Mouse (Mus musculus) ES-E14 (cell line): ENCODE data around the gene Ifi27l2b. TPM values are rescaled to one million over a fixed set of nuclear protein-coding genes. Genes with fewer than 3 reads are reported as not detected.

Source experiments
- DNase-seq: peaks from one replicate; pipeline ENCODE4 v3.0.0-alpha.2; 2013; ENCODE audit warnings: low read depth, low spot score
- H3K27ac ChIP-seq: 2 replicates; pipeline ENCODE4 v1.5.1; 2012; ENCODE audit warnings: low read depth, mild to moderate bottlenecking, low read length, moderate library complexity, mixed read lengths; ENCODE audit not compliant: poor library complexity, insufficient read depth, severe bottlenecking
- H3K36me3 ChIP-seq: 2 replicates; pipeline ENCODE4 v1.6.1; 2012; ENCODE audit warnings: mild to moderate bottlenecking, low read length, moderate library complexity, mixed read lengths; ENCODE audit not compliant: control insufficient read depth, poor library complexity, insufficient read depth, severe bottlenecking
- H3K4me1 ChIP-seq, 2 experiments: fragments of 150-350 bp in 1 of 2; sonication (generic) in 1 of 2; 2 replicates each; pipeline ENCODE4 v1.6.1; 2012; ENCODE audit warnings: low read length in 2 of 2, mild to moderate bottlenecking in 1 of 2, mixed read lengths in 1 of 2; ENCODE audit not compliant: control insufficient read depth in 2 of 2, insufficient read depth in 2 of 2, poor library complexity in 1 of 2
- H3K4me3 ChIP-seq, 2 experiments: fragments of 150-350 bp in 1 of 2; sonication (generic) in 1 of 2; 2 replicates each; pipeline ENCODE4 v1.5.1; 2012; ENCODE audit warnings: low read length in 2 of 2, low read depth in 1 of 2, mild to moderate bottlenecking in 1 of 2, mixed read lengths in 1 of 2; ENCODE audit not compliant: insufficient read depth in 1 of 2, poor library complexity in 1 of 2, severe bottlenecking in 1 of 2
- H3K9ac ChIP-seq: 2 replicates; pipeline ENCODE4 v1.6.1; 2012; ENCODE audit warnings: low read depth, mild to moderate bottlenecking, low read length, mixed read lengths; ENCODE audit not compliant: poor library complexity, insufficient read depth, severe bottlenecking
- H3K9me3 ChIP-seq: fragments of 150-350 bp; sonication (generic); 2 replicates; pipeline ENCODE4 v1.6.1; 2012; ENCODE audit warnings: low read depth, mild to moderate bottlenecking, low read length; ENCODE audit not compliant: control insufficient read depth, insufficient read depth
- CHD2 ChIP-seq: IDR thresholded peaks from 2 replicates; pipeline ENCODE4 v1.6.1; 2014; ENCODE audit warnings: mild to moderate bottlenecking, low read depth, low read length, inconsistent platforms
- HCFC1 ChIP-seq: IDR thresholded peaks from 2 replicates; pipeline ENCODE4 v1.6.1; 2012; ENCODE audit warnings: low read length, inconsistent platforms, borderline replicate concordance; ENCODE audit not compliant: insufficient read depth
- MAFK ChIP-seq: IDR thresholded peaks from 2 replicates; pipeline ENCODE4 v1.6.1; 2014; ENCODE audit warnings: mild to moderate bottlenecking, low read depth, low read length, inconsistent platforms; ENCODE audit not compliant: insufficient read depth
- ZC3H11A ChIP-seq: IDR thresholded peaks from 2 replicates; pipeline ENCODE4 v1.6.1; 2012; ENCODE audit warnings: low read depth, mild to moderate bottlenecking, inconsistent platforms, low read length, borderline replicate concordance
- ZNF384 ChIP-seq: IDR thresholded peaks from 2 replicates; pipeline ENCODE4 v1.6.1; 2012; ENCODE audit warnings: low read depth, low read length, inconsistent platforms
- in situ Hi-C, 2 experiments: fragments of 600-800 bp; cut with MboI; formaldehyde crosslinking; loops; one replicate each; pipeline ENCODE4 v1.15.1; 2025; ENCODE audit warnings: low sequenced_read_pairs in 2 of 2, inconsistent platforms in 1 of 2; ENCODE audit not compliant: unreplicated experiment in 2 of 2
- total RNA-seq: library from RNA; depleted of rRNA; stranded (reverse); fragments of 300-350 nt; gene quantifications from 2 replicates; pipeline ENCODE4 v1.2.3, GENCODE M21; 2012

Ifi27l2b gene
- total RNA-seq, 1 experiment: 0.58 TPM

DNA sequence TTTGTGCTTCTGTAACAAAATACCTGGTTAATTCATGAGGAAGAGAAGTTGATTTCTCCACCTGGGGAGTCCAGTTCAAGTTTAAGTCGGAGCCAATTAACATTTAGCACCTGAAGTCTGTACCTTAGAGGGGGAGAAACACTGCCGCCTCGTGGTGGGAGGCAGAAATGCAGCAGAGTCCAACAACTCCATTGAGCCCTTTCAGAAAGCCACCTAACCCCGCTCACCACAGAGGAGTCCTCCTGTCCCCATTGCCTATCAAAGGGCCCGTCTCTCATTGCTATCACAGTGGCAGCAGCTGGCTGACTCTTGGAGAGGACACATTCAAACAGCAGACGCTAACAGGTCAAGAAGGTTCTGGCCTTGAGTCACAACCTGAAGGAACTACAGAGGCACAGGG lies 37.5 kb upstream of the Ifi27l2b start:
- Histone ChIP-seq H3K9me3 (no peaks in the 10 kb centered on the region), H3K36me3 (no peaks in the 10 kb centered on the region), H3K9ac (no peak overlapping the region), H3K27ac (no peak overlapping the region), H3K4me3 (no peak overlapping the region), H3K4me1 (no peaks in the 10 kb centered on the region)
- in situ Hi-C loops: no loop called here
- TF ChIP-seq CHD2: no peak
- no peak for TF ChIP-seq ZNF384
- no peak for TF ChIP-seq HCFC1
- TF ChIP-seq ZC3H11A: no peak
- TF ChIP-seq MAFK: no peak
- peak; percentile 48 for DNase-seq

DNA sequence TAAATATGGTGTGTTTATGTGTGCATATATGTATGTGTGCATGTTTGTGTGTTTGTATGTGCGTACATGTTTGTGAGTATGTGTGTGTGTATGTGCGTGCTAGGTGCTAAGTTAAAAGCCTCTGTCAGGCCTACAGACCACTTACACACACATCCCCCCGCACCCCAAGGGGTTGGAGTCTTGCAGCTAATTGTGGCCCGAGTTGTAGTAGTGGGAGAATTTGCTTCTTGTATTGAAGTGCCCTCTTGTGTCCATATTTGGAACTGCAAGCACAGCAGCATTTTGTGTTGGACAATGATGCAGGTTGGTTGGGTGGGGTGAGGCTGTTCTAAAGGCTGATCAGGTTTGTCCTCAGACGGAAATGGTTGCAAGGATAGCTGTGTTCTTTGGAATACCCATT lies 35.7 kb upstream of the Ifi27l2b start:
- in situ Hi-C loops: no loop called here
- peak; percentile 77 for DNase-seq
- Histone ChIP-seq H3K4me3 (no peak overlapping the region), H3K9ac (no peak overlapping the region), H3K4me1 (no peaks in the 10 kb centered on the region), H3K9me3 (no peaks in the 10 kb centered on the region), H3K27ac (no peak overlapping the region), H3K36me3 (no peaks in the 10 kb centered on the region)
- TF ChIP-seq ZNF384 (no peak), HCFC1 (no peak), CHD2 (no peak), ZC3H11A (peak; percentile 31; the same call in 1 of the 2 replicates), MAFK (peak; percentile 61; the same call in 1 of the 2 replicates)

DNA sequence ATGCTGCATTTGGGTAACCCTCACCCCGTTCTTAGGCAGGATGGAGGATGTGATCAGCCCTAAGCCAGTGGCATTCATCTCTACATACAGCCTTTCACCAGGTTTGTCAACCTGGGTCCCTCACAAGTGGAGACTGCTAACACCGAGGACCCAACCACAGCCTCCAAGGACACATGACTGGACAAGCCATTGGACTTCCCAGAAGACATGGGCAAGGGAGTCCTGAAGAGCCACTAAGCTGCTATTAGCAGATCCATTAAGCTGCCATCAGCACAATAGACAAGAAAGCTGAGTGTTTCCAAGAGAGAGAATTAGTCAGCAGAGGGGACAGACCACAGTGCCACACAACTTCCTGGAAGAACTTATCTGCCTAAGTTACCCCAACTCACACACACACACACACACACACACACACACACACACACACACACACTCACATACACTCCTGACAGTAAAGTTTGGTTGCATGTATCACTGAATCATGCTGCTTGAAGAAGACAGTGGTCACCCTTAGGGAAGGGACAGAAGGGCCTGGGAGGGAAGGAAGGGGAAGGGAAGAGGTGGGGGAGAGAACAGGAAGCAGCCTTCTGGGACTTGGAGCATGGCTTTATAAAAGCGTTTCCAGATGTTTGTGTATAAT lies 34.2 kb upstream of the Ifi27l2b start:
- TF ChIP-seq ZNF384 (no peak), HCFC1 (no peak), MAFK (no peak)
- in situ Hi-C loops: no loop called here
- no peak for DNase-seq
- H3K9ac ChIP-seq: no peak overlapping the region
- H3K27ac ChIP-seq: no peak overlapping the region
- H3K4me1 ChIP-seq: no peaks in the 10 kb centered on the region
- H3K36me3 ChIP-seq: no peaks in the 10 kb centered on the region
- no peaks in the 10 kb centered on the region for H3K9me3 ChIP-seq
- no peak overlapping the region for H3K4me3 ChIP-seq

GRCm38 (mm10) chr12:103487750-103488149 lies 30.7 kb upstream of the Ifi27l2b start:
- Histone ChIP-seq H3K36me3 (no peaks in the 10 kb centered on the region), H3K4me3 (no peak overlapping the region), H3K27ac (no peak overlapping the region), H3K9me3 (no peaks in the 10 kb centered on the region), H3K4me1 (no peaks in the 10 kb centered on the region), H3K9ac (no peak overlapping the region)
- DNase-seq: no peak
- in situ Hi-C loops: no loop called here
- no peak for TF ChIP-seq ZNF384
- TF ChIP-seq MAFK: no peak
- TF ChIP-seq ZC3H11A: no peak
- TF ChIP-seq CHD2: no peak

GRCm38 (mm10) chr12:103487276-103487675 lies 30.3 kb upstream of the Ifi27l2b start:
- in situ Hi-C loops: no loop called here
- Histone ChIP-seq H3K36me3 (no peaks in the 10 kb centered on the region), H3K9ac (no peak overlapping the region), H3K4me3 (no peak overlapping the region), H3K27ac (no peak overlapping the region), H3K4me1 (no peaks in the 10 kb centered on the region), H3K9me3 (no peaks in the 10 kb centered on the region)
- no peak for DNase-seq
- no peak for TF ChIP-seq ZC3H11A
- TF ChIP-seq MAFK: no peak
- no peak for TF ChIP-seq CHD2
- no peak for TF ChIP-seq ZNF384
- TF ChIP-seq HCFC1: no peak
